Mouse (Mus musculus): ENCODE results near the gene Eif4e2.
A peak's percentile ranks its signal among the peaks of the same experiment; 100 is the strongest.

The Eif4e2 gene

GRCm38 (mm10) chr1:87203779-87204178 lies 9.9 kb upstream of the Eif4e2 start:
- DNase-seq (ENCODE audit: low spot score), result no peak

GRCm38 (mm10) chr1:87204465-87204864 lies 9.2 kb upstream of the Eif4e2 start, which contains the start of gene Chrng:
TSS of gene Chrng (plus strand) at chr1:87204657.
- no peak for DNase-seq (ENCODE audit: low spot score)

GRCm38 (mm10) chr1:87205038-87205437 lies 8.7 kb upstream of the Eif4e2 start:
- no peak for DNase-seq (ENCODE audit: low spot score)

GRCm38 (mm10) chr1:87205502-87205901 lies 8.2 kb upstream of the Eif4e2 start:
- DNase-seq (ENCODE audit: low spot score), result no peak

GRCm38 (mm10) chr1:87206339-87206738 lies 7.4 kb upstream of the Eif4e2 start:
- no peak for DNase-seq (ENCODE audit: low spot score)

GRCm38 (mm10) chr1:87211431-87211830 lies 2.3 kb upstream of the Eif4e2 start:
- DNase-seq (ENCODE audit: low spot score), result no peak

GRCm38 (mm10) chr1:87214748-87215147 lies 1.0 kb downstream of the Eif4e2 start:
- no peak for DNase-seq (ENCODE audit: low spot score)

- DNase-seq (ENCODE audit: low spot score), result no peak
Observed at GRCm38 (mm10) chr1:87217938-87218337, 4.2 kb downstream of the Eif4e2 start.

GRCm38 (mm10) chr1:87225739-87226138 lies 12.0 kb downstream of the Eif4e2 start:
- DNase-seq (ENCODE audit: low spot score), result no peak

- no peak for DNase-seq (ENCODE audit: low spot score)
Observed at GRCm38 (mm10) chr1:87226409-87227159, 12.9 kb downstream of the Eif4e2 start.

- DNase-seq (ENCODE audit: low spot score), result no peak
Observed at GRCm38 (mm10) chr1:87227160-87227550, 13.4 kb downstream of the Eif4e2 start.

- no peak for DNase-seq (ENCODE audit: low spot score)
Observed at GRCm38 (mm10) chr1:87230606-87231005, 16.9 kb downstream of the Eif4e2 start.

GRCm38 (mm10) chr1:87232197-87232596 lies 18.5 kb downstream of the Eif4e2 start:
- no peak for DNase-seq (ENCODE audit: low spot score)

GRCm38 (mm10) chr1:87239056-87239455 lies 25.3 kb downstream of the Eif4e2 start:
- DNase-seq (ENCODE audit: low spot score), result no peak

- no peak for DNase-seq (ENCODE audit: low spot score)
Observed at GRCm38 (mm10) chr1:87243021-87243420, 29.3 kb downstream of the Eif4e2 start.

- no peak for DNase-seq (ENCODE audit: low spot score)
Observed at GRCm38 (mm10) chr1:87245430-87245829, 31.7 kb downstream of the Eif4e2 start.

GRCm38 (mm10) chr1:87245929-87246815 lies 32.5 kb downstream of the Eif4e2 start:
- DNase-seq (ENCODE audit: low spot score), result peak; percentile 25

- DNase-seq (ENCODE audit: low spot score), result no peak
Observed at GRCm38 (mm10) chr1:87252040-87252609, 38.4 kb downstream of the Eif4e2 start.

- DNase-seq (ENCODE audit: low spot score), result no peak
Observed at GRCm38 (mm10) chr1:87255173-87255572, 41.5 kb downstream of the Eif4e2 start.

- no peak for DNase-seq (ENCODE audit: low spot score)
Observed at GRCm38 (mm10) chr1:87257691-87258090, 44.0 kb downstream of the Eif4e2 start.

- no peak for DNase-seq (ENCODE audit: low spot score)
Observed at GRCm38 (mm10) chr1:87258484-87258883, 44.8 kb downstream of the Eif4e2 start.

GRCm38 (mm10) chr1:87259316-87259715 lies 45.6 kb downstream of the Eif4e2 start:
- no peak for DNase-seq (ENCODE audit: low spot score)

GRCm38 (mm10) chr1:87263257-87263656 lies 49.5 kb downstream of the Eif4e2 start:
- DNase-seq (ENCODE audit: low spot score), result no peak
